20 mouse cellular contexts compared by ENCODE assay signal in the genomic region with DNA sequence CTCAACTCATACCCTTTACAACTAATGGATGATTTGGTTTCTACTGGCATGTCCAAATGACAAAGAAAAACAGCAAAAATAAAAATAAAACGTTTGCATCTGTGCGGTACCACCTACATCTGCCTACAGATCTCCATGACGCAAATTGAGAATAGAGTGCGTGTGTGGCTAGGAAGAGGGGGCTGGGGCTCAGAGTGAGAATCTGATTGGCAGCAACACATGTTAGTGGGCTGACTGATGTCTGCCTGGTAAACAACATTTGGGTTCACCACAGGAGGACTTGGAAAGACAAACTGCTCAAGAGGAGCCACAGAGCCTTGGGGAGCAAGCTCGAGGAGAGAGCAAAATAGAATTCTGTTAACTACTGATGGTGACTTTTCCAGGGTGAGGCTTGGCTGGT. TPM values are rescaled to one million over a fixed set of nuclear protein-coding genes. Genes with fewer than 3 reads are reported as not detected.
DNase-seq lines count a peak whose midpoint lies in the region; ATAC-seq lines count a peak whose summit lies in the region.
"Had no signal": no experiment of that assay in that cellular context is flagged by ENCODE, and none has a peak within 500 bp of the region (broad histone marks: within the 10 kb centered on the region; RNA-seq: fewer than 3 reads in every experiment).

No protein-coding gene starts in this region.

- no peak for DNase-seq in frontal cortex, postnatal 25 days (ENCODE audit: low spot score in 2 of 2)
- peak; percentile 24 to 29 for DNase-seq in right cerebral cortex, adult 2 months (ENCODE audit: low spot score in 2 of 2)
- no peak for DNase-seq in right cerebral cortex, postnatal 10 days (ENCODE audit: low spot score in 2 of 2)
- peak; percentile 67 to 69 for DNase-seq in cerebellum, postnatal 25 days
- DNase-seq in spleen, postnatal 36 days (ENCODE audit: low spot score in 2 of 2) = no peak
- no peak for DNase-seq in heart, postnatal 25 days (ENCODE audit: low spot score)
- DNase-seq: gastrocnemius, postnatal 14 days; heart, postnatal 14 days; kidney, postnatal 25 days; lung, adult 2 months; lung, postnatal 4 days; midbrain, embryonic 14.5 days; thymus, postnatal 14 days had no signal

- intact Hi-C loops in heart, postnatal 25 days (cut with DNase I) = no loop called here

- peak; percentile 83 for ATAC-seq in frontal cortex, adult (ENCODE audit: low TSS enrichment)
- no peak for ATAC-seq in activated CD4-positive, CD25-positive, alpha-beta regulatory T cell, adult 4 months
- ATAC-seq: forebrain, embryonic 15.5 days; intestine, postnatal 0 days; Patski had no signal

RNA-seq across cellular contexts. Expression of gene Galnt5, which starts 36.9 kb away (rescaled TPM):
- not detected for polyA plus RNA-seq in activated CD4-positive, CD25-positive, alpha-beta regulatory T cell, adult 4 months (2017; shearing (Covaris generic))
- under 1 TPM in 1 of 2 experiments, not detected in 1; 0.14 TPM for total RNA-seq in heart, postnatal 25 days (2021)
- total RNA-seq: left cerebral cortex, postnatal 25 days; liver, adult 2 months had no signal
- polyA plus RNA-seq: forebrain, embryonic 15.5 days; liver, adult 2 months; midbrain, embryonic 14.5 days; Patski had no signal

Comparison
In these comparisons a context has a peak if more than half of its experiments do, and no peak if none do; other contexts are left out.
1. DNase-seq: peak in right cerebral cortex, adult 2 months (2 of 2) and cerebellum, postnatal 25 days (2 of 2); none in frontal cortex, postnatal 25 days (0 of 2), right cerebral cortex, postnatal 10 days (0 of 2), spleen, postnatal 36 days (0 of 2) and heart, postnatal 25 days (single experiment).